Comparison of ENCODE assay signal across 8 mouse cellular contexts in the genomic region with DNA sequence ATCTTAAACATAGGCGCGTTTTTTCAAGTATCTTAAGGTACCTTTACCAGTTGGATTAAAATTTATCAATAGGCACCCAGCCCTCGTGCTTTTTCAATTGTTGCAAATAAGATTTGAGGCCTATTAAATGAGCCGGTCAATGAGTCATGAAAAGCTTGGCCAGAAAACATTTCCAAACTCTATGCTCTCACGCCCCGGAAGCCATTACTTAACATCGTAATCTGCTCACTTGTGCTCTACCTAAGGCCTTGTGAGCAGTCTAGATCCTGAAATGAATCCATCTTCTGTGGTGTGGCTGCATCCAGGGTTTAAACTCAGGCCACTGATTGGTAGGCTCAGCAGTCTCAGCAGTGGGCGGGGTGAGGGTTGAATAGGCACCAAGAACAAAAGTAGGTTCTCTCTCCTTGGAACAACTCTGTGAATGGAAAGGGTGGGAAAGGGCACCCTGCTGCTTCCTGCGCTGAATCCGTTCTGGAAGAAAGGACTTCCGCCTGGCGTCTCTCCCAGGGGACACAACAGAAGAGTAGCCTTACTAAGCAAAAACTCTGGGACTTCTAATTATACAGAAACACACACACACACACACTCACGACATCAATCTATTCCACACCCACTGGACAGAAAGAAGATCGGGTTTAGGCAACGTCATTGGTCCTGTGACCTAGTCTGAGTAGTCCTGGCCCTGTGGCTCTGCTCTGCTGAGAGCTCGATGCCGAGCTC. TPM values are rescaled to one million over a fixed set of nuclear protein-coding genes. Genes with fewer than 3 reads are reported as not detected.
DNase-seq lines count a peak whose midpoint lies in the region; ATAC-seq lines count a peak whose summit lies in the region.

No protein-coding gene starts in this region.

- H3K27me3 ChIP-seq in limb, embryonic 13.5 days: no peaks in the 10 kb centered on the region
- H3K27me3 ChIP-seq in limb, embryonic 10.5 days (ENCODE audit: low read depth, poor library complexity, severe bottlenecking): no peaks in the 10 kb centered on the region
- no peaks in the 10 kb centered on the region for H3K27me3 ChIP-seq in lung, embryonic 16.5 days (ENCODE audit: control insufficient read depth, insufficient read depth, low read depth, low read length)

- no peaks in the 10 kb centered on the region for H3K36me3 ChIP-seq in limb, embryonic 13.5 days
- H3K36me3 ChIP-seq in limb, embryonic 10.5 days: no peaks in the 10 kb centered on the region
- H3K36me3 ChIP-seq in lung, embryonic 16.5 days (ENCODE audit: control insufficient read depth, insufficient read depth, low read length): no peaks in the 10 kb centered on the region

- no peak overlapping the region for H3K27ac ChIP-seq in limb, embryonic 13.5 days
- H3K27ac ChIP-seq in limb, embryonic 10.5 days: no peak overlapping the region
- no peak overlapping the region for H3K27ac ChIP-seq in lung, embryonic 16.5 days (ENCODE audit: low read length)

- DNase-seq in limb, embryonic 10.5 days (ENCODE audit: low spot score): no peak
- DNase-seq in adrenal gland, postnatal 25 days: peak; percentile 40
- DNase-seq in frontal cortex, postnatal 14 days (ENCODE audit: low spot score in 2 of 2): peak; percentile 11 to 33
- peak; percentile 63 to 76 for DNase-seq in kidney, postnatal 25 days
- no peak for DNase-seq in urinary bladder, postnatal 25 days (ENCODE audit: low spot score)
- no peak for DNase-seq in urinary bladder, postnatal 4 days (ENCODE audit: low spot score in 2 of 2)

- no peak overlapping the region for H3K4me2 ChIP-seq in limb, embryonic 13.5 days (replicated peaks)
- H3K4me2 ChIP-seq in lung, embryonic 16.5 days (ENCODE audit: low read depth, low read length): no peak overlapping the region

- ATAC-seq in limb, embryonic 13.5 days (ENCODE audit: low FRiP score, low read depth): peak; percentile 44; the same call in 1 of the 2 replicates
- ATAC-seq in lung, embryonic 16.5 days (ENCODE audit: low read depth): peak; percentile 26; the same call in 1 of the 2 replicates

- H3K4me1 ChIP-seq in limb, embryonic 13.5 days: no peaks in the 10 kb centered on the region
- H3K4me1 ChIP-seq in limb, embryonic 10.5 days: no peaks in the 10 kb centered on the region
- no peaks in the 10 kb centered on the region for H3K4me1 ChIP-seq in lung, embryonic 16.5 days (replicated peaks; ENCODE audit: control insufficient read depth, insufficient read depth, low read length)

- WGBS in limb, embryonic 13.5 days: 82% methylated on average over 17 of the region's 17 CpGs
- WGBS in limb, embryonic 10.5 days: 86% methylated on average over 17 of the region's 17 CpGs
- 76% methylated on average over 17 of the region's 17 CpGs for WGBS in lung, embryonic 16.5 days

- H3K4me3 ChIP-seq in limb, embryonic 13.5 days: no peak overlapping the region
- no peak overlapping the region for H3K4me3 ChIP-seq in limb, embryonic 10.5 days
- no peak overlapping the region for H3K4me3 ChIP-seq in lung, embryonic 16.5 days (ENCODE audit: low read length)

- no peaks in the 10 kb centered on the region for H3K9me3 ChIP-seq in limb, embryonic 13.5 days
- no peaks in the 10 kb centered on the region for H3K9me3 ChIP-seq in limb, embryonic 10.5 days (replicated peaks)
- no peaks in the 10 kb centered on the region for H3K9me3 ChIP-seq in lung, embryonic 16.5 days (ENCODE audit: control insufficient read depth, low read length)

- H3K9ac ChIP-seq in limb, embryonic 13.5 days: no peak overlapping the region
- H3K9ac ChIP-seq in lung, embryonic 16.5 days (ENCODE audit: low read length): no peak overlapping the region

RNA-seq across cellular contexts. Expression of a gene that starts 53.4 kb away (rescaled TPM):
- polyA plus RNA-seq in limb, embryonic 13.5 days (2015; fragmentation: Nextera tagmentation; extraction: Ambion mirVana): 11.8 and 12.6 TPM in 2 replicates
- 6.2 and 7.9 TPM in 2 replicates for polyA plus RNA-seq in limb, embryonic 10.5 days (2016; fragmentation: Nextera tagmentation; extraction: Ambion mirVana)
- total RNA-seq in adrenal gland, postnatal 25 days (2021): 15.5 and 16.9 TPM in 2 replicates
- 2.4 and 2.5 TPM in 2 replicates for polyA plus RNA-seq in lung, embryonic 16.5 days (2015; fragmentation: Nextera tagmentation; extraction: Ambion mirVana)

Comparison
In these comparisons a context has a peak if more than half of its experiments do, and no peak if none do; other contexts are left out.
1. DNase-seq: peak in adrenal gland, postnatal 25 days (single experiment), frontal cortex, postnatal 14 days (2 of 2) and kidney, postnatal 25 days (2 of 2); none in limb, embryonic 10.5 days (single experiment), urinary bladder, postnatal 25 days (single experiment) and urinary bladder, postnatal 4 days (0 of 2).